Mouse (Mus musculus) spleen, embryonic (tissue): ENCODE results near the gene Rpl37.
"Not testable (repeated sequence)": the region's sequence is repeated elsewhere in the genome, so short reads cannot be mapped to it uniquely, and the experiment has no call there.

ENCODE experiments used
- CTCF ChIA-PET: fragments of 350-600 bp; sonication (Branson Sonifier 250); formaldehyde crosslinking; loops from one replicate; lab custom pipeline; 2022; lab: Charles Lee

Gene Rpl37

DNA sequence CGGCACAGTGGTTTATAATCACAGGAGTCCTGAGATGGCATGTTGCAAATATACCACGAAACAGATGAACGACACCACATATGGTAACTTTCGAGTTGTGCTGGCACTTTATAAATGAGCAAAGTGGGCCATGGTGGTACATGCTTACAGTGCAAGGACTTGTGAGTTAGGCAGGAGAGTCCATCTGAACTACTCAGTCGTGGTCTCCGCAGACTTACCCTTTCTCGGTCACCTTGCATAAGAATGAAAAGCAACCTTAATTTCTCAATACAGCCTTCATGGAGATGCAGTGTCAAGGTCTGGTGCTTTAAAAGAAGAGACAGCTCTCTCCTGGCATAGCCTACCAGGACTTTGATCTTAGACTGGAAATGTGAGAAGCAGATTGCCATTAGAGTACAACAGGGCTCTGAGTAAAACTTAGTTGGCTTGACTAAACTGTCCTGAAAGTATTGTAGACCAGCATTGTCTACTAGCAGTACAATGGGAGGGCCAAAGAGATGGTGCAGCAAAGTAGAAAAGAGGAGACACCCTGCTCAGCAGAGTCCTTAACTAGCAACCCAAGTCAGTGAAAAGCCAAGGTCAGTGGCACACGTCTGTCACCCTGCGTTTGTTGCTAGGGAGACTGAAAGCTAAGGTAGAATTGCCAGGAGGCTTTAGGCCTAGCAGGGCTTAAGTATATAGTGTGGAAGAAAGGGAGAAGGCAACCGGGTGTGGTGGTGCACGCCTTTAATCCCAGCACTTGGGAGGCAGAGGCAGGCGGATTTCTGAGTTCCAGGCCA lies 5.3 kb downstream of the Rpl37 start:
- CTCF ChIA-PET: no interaction called here

DNA sequence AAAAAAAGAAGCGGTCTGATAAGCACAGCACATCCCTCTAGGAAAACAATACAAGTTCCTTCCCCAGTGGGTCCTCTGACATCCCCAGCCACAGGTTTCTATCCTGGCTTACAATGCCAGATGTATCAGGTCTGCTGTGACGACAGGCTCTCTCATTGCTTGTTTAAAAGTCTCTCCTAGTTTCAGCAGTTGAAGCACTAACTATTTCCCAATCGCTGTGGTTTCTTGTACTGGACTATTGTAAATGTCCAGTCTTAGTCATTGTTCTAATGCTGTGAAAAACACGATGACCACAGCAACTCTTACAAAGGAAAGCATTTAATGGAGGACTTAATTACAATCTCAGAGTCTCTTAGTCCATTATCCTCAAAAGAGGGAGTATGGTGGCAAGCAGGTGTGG lies 10.0 kb downstream of the Rpl37 start:
- CTCF ChIA-PET: interaction anchor here (0.6 kb wide), 1 partner anchor 32 kb away, joined by 3 read pairs; no protein-coding TSS in a partner anchor

DNA sequence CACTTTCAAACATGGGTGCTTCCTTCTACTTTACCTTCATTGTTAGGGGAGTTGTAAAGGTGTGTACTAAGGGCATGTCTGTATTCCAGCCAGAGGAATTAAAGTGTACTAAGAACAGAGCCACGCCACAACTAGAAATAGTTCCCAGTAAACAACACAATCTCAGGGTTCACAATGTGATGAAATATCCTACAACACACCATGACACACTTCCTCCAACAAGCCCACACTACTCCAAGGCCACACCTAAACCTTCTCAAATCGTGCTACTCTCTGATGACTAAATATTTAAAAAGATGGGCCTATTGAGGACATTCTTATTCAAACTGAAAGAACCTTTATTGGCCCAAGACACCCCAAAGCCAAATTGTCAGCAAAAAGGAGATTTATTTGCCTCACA lies 11.0 kb downstream of the Rpl37 start:
- CTCF ChIA-PET: no interaction called here

DNA sequence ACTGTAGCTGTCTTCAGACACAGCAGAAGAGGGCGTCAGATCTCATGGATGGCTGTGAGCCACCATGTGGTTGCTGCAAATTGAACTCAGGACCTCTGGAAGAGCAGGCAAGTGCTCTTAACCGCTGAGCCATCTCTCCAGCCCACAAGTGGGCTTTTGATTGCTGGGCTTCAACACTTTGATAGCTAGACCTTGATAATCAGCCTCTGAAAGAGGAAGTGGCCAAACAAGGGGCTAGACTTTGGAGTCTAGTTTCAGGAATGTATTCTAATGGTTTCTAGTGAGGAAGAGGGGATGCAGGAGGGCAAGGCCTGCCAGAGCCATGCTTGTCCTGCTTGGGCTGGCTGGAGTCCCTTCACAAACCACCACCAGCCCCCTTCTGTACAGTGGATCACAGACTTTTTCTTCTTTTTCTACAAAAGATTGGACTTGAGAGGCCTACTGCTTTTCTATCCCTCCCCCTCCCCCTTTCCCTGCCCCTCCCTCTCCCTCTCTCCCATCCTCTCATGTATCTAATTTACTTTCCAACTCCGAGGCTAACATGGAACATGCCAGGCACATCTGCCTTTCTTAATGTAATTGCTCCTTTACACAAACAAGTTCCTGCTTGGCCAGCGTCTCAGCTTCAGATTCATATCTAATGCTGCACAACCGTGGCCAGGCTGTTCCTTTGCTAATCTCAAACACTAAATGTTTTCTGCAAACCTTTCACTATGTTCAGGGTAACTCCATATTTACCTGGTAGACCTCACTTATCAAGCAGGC lies 11.9 kb downstream of the Rpl37 start:
- CTCF ChIA-PET: interaction anchor here (0.7 kb wide), 1 partner anchor 49 kb away, joined by 4 read pairs; no protein-coding TSS in a partner anchor

DNA sequence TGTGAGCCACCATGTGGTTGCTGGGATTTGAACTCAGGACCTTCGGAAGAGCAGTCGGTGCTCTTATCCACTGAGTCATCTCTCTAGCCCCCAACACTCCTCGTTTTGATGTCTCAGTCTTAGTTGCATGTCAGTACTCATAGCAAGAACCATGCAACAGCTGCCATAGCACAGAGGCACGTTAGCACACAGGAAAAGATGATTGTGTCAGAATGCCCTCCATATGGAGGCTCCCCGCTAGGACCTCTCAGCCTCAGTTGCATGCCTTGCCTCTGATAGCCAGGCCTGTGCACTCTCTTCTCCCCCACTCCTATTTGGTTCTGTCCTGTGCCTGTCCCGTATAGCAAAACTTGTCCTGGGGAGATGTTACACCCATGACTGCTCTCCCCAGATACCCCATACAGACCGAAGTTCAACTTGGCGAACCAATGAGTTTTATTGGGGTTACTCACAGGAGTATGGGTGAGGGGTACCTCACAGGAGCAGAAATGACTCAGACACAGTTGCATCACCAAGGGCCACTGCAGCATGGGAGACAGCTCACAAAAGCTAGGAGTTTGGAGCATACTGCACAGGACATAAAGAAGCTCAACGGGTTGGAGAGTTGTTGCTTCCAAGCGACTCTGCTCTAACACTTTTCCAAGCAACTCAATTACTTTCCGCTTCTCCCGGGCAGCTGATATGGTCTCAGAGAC lies 12.8 kb downstream of the Rpl37 start:
- CTCF ChIA-PET: interaction anchor here (0.7 kb wide), 1 partner anchor 48 kb away, joined by 4 read pairs; no protein-coding TSS in a partner anchor

DNA sequence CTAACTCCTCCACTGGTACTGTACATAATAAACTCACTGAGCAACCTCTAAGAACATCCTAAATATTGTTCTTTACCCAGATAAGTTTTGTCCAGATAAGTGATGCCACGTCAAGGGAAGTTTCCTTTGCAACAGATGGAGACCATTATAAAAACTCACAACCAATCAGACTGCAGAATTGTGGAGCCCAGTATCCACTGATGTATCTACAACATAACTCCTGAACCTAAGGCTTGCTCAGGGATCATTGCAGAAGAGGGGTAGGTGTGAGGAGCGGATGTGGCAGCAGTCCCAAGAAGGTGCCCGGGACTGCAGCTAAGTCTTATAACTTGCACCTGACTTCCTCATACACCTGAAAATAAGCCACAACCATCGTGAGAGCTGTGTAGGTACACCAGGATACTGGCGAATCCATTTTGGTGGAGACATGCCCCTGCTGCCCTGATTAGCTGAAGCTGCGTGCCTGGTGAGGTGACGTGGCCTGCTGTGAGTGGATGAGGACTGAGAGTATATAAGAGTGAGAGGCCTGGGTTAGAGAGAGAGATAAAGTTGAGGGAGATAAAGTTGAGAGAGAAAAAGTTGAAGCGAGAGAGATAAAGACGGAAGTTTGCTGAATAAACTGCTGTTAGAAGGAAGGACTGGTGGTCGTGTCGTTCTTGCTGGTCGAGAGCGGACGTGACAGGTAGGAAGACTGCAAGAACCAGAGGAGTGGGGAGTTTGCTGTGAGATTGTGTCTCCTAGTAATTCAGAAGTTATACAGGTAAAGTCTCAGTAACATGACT lies 14.6 kb downstream of the Rpl37 start:
- CTCF ChIA-PET: not testable (repeated sequence)

DNA sequence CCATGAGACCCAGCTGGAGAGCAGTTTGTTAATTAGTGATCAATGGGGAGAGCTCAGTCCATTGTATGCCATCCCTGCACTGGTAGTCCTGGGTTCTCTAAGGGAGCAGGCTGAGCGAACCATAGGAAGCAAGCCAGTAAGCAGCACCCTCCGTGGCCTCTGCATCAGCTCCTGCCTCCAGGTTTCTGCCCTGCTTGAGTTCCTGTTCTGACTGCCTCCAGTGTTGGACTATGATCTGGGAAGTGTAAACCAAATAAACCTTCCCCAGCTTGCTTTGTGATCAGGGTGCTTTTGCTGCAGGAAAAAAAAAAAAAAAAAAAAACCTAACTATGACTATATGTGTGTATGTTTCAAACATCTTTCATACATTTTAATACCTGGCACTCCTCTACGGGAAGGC lies 16.9 kb downstream of the Rpl37 start:
- CTCF ChIA-PET: no interaction called here

DNA sequence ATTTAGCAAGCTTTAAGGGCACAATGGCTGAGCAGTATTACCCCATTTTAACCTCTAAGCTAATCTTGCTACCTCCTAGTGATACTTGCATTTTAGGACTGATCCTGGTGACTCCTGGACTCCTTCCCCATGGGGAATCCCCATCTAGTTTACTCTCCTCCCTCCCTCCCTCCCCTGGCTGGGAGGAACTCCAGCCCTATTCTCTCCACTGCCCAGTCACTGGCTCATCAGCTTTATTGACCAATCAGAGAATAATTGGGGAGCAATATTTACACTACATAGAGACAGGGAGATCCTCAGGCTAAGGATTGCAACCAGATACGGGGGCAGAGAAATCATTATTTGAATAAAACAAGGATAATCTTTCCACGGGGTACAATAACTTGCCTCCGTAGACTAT lies 17.7 kb downstream of the Rpl37 start:
- CTCF ChIA-PET: interaction anchor here (0.8 kb wide), 1 partner anchor 1918 kb away, joined by 3 read pairs; no protein-coding TSS in a partner anchor

DNA sequence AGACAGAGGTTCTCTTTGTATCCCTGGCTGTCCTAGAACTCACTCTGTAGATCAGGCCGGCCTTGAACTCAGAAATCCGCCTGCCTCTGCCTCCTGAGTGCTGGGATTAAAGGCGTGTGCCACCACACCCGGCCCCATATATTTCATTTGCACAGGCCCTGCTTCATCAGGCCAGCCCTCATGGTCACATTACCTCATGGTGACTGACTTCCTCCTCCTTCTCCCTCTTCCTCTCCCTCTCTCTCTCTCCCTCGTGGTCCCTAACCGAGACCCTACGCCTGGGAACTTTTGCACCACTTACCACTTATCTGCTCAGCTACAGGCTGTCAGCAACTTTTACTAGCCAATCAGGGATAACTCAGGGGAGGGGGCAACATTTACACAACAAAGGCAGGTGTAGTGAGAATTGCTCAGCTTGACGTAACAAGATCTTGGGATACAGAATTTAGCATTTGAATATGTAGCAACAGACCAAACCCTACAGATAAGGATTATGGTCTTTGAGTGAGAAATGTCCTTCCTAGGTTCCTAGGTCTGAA lies 18.6 kb downstream of the Rpl37 start:
- CTCF ChIA-PET: no interaction called here

DNA sequence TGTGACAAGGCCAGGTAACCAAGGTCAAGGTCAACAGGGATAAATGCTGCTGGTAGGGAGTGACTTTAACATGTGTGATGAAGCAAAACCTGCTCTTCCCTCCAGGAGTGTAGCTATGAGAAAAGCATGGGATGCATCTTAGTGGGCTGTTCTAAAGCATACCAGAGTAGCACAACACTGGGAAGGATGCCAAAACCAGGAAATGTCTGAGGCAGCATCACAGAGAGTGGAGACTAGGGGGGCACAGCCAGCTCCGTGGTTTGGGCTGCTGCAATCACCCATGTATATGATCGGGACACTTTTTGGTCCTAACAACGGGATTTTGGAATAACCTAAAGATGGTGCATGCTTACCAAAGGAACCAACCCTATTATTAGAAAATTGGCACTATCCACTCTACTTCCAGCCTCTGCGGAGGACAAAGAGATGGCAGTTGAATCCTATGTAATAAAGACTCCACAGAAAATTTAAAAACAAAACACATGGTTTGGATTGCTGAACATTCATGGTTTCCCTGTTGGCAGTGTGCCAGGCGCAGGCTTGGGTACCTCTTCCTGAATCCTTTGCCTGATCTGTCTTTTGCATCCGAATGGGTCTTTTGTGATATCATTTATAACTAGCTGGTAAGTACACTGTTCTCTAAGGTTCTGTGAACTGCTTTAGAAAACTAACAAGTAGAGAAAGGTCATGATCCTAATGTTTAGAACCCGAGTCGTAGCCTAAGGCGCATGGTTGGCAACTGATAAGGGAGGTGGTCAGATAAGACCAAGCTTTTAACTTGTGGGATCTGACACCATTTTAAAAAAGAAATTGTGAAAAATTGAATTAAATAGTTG lies 21.8 kb downstream of the Rpl37 start:
- CTCF ChIA-PET: interaction anchor here (0.6 kb wide), 1 partner anchor 36 kb away, joined by 3 read pairs; no protein-coding TSS in a partner anchor

DNA sequence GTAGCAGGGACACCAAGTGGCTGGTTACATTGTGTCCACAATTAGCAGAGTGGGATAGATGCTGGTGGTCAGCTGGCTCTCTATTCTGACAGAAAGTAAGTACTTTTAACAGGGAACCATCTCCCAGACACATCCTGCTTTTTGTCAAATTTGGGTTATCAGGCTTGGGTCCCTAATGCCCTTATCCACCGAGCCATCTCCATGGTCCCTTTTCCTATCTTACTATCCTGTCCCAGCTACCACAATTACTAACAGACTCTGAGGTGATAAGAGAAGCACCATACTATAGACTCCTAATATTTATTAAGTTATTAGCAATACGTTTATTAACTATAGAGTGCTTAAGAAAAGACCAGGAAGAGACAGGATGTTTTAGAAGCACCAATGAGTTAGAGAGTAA lies 22.9 kb downstream of the Rpl37 start:
- CTCF ChIA-PET: no interaction called here

DNA sequence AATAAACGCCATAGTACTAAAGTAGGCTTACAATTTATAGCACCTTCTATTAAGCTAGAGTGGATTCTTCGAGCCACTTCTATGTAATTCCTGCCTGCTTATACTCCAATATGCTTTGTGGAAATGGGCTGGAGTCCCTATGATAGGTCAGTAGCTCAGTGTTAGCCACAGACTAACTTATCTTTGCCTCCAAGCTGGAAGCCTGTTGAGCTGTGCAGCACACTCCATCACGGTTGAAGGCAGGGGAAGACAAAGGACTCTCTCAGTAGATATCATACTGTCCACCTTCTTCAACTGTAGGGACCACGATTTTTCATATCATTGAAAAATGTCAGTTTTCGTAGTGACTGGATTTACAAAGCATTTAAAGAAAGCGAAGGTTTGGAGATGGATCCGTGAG lies 23.4 kb downstream of the Rpl37 start:
- CTCF ChIA-PET: no interaction called here

DNA sequence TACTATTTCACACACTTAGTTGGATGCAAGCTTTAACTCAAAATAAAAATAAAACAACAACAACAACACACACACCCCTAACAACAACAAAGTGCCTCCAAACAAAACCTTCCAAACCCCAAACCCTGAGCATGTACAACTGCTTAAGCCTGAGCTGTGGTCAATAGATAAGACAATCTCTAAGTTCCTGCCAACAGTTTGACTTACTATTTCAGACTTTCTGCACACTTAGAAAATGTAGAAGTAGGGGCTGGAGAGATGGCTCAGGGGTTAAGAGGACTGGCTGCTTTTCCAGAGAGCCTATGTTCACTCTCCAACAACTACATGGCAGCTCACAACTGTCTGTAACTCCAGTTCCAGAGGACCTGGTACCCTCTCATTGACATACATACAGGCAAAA lies 23.9 kb downstream of the Rpl37 start:
- CTCF ChIA-PET: no interaction called here

DNA sequence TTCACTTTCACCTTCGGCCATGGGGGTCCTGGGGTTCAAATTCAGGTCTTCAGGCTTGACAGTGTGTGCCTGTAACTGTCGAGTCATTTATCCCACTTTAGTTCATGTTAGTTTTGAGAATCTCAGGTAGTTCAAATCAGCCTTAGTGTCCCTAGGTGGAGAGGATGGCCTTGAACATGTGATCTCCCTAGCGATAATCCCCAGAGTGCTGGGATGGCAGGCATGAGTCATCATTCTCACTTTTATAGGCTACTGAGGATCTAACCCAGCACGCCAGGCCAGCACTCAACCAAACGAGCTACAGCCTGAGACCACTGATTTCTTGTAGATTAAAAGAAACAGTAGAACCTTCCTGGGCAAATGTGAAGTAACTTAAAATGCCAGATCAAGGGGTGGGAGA lies 25.6 kb downstream of the Rpl37 start:
- CTCF ChIA-PET: interaction anchor here (1.1 kb wide), 1 partner anchor 43 kb away, joined by 4 read pairs; no protein-coding TSS in a partner anchor

DNA sequence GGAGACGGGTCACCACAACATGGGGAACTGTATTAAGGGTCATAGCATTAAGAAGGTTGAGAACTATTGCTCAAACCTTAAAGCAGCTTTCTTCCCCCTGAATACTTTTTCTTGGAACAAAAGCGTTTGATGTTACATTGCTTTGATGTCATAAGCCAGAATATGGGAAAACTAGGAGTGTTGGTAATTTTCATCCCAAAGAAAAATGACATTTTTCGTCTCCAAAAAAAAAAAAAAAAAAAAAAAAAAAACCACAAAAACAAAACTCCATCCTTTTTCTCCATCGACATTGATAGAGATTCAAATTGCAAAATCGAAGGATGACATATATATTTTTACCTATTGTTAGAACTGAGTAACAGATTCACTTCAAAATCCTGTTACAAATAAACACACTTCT lies 26.3 kb downstream of the Rpl37 start:
- CTCF ChIA-PET: interaction anchor here (1.1 kb wide), 1 partner anchor 42 kb away, joined by 4 read pairs; no protein-coding TSS in a partner anchor

DNA sequence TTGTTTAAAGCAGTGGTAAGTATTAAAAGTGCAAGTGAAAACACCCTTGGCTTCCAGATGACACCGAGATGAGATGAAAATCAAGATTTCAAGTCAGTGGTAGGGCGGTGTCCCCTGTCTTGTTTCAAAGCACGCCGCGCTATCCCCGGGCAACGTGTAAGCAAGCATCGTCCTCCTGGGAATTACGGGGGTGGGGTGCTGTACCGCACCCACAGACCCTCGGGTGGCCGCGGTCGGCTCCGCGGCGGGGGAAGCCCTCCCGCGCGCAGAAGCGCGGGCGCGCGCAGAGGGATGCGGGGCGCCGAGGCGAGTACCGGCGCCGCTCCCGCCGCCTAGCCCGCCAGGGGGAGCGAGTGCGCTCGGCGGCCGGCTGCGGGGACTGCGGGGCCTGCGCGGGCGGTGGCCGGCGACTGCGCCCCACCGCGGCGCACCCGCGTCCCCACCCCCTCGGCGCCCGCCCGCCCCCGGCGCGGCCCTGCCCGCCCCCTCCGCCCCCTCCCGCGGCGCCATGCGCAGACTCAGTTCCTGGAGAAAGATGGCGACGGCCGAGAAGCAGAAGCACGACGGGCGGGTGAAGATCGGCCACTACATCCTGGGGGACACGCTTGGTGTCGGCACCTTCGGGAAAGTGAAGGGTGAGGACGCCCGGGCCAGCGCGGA lies 27.0 kb downstream of the Rpl37 start, which contains the start of gene Prkaa1:
TSS of gene Prkaa1 (plus strand) at position 501 of the 660 bp plus-strand sequence.
- CTCF ChIA-PET: no interaction called here

DNA sequence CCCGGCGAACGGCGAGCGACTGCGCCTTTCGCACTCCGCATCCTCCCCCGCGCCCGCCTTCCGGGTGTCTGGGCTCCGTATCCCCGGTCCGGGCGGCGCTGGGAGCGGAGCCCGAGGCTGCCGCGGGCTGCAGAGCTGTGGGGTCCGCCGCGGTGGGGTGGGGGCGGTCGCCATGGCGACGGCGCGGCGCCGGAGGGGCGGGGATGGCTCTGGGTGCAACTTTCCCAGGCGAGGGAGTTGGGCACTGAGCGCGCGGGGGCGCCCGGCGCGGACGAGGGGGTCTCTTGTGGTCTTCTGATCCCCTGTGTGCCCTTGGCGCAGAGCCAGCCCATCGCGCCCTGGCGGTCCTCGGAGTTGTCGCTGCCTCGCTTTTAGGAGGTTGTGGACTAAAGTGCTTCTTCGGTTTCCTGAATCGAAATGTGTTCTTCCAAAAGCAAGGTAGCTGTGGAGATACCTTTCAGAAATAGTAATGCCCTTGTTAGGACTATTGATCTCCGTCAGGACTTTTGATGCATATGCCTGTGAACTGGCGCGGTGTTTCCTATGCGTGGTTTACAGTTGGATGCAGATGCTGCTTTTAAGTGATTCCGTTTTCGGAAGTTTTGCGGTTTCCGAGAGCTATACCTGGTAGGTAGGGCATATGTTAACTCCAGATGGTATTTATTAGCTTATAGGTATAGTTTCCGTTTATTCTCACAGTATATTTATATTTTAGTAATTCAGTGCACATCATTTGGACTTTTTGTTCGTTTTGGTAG lies 27.8 kb downstream of the Rpl37 start:
- CTCF ChIA-PET: interaction anchor here (0.5 to 0.8 kb wide), 2 partner anchors 26 to 32 kb away, joined by 3 to 4 read pairs; no protein-coding TSS in a partner anchor

DNA sequence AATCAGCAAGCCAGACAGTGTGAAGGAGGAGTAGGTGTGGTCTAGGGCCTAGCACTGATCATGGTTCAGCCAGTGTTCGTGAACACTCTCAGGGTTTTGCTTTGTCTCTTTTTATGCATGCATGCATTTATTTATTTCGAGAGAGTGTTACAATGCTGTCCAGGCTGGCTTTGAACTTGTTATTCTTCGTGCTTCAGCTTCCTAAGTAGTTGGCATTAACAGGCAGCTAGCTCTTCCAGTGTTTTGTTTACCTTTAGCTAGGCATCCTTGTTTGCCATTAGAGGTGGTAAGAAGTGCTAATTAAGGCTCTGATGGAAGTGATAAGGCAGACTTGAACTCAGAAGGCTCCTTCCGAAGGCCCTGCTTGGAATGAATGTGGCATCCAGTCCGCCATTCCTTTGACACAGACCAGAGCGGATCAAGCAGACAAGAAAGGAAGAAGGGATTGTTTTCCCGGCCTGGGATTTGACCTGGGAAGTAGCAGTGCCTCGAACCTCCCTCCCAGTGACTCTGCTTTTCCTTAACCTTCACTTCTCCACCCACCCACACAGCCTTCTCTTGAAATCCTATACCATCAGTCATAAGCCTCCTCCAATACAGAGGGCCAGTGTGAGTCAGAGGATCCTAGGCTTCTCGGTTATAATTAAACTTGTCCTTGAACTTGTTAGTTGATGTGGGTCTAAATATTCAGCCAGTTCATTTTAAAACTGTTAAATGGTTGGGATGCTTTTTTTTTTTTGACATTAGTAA lies 28.9 kb downstream of the Rpl37 start:
- CTCF ChIA-PET: interaction anchor here (0.7 kb wide), 1 partner anchor 1565 kb away, joined by 3 read pairs; no protein-coding TSS in a partner anchor
